Mouse (Mus musculus): ENCODE measurements at regions not wholly inside any gene's neighbourhood (a gene's known extent, or its start where the extent isn't known, plus 50 kb on each side); places are given as distances from the start of the nearest gene placed in this dataset.

DNA sequence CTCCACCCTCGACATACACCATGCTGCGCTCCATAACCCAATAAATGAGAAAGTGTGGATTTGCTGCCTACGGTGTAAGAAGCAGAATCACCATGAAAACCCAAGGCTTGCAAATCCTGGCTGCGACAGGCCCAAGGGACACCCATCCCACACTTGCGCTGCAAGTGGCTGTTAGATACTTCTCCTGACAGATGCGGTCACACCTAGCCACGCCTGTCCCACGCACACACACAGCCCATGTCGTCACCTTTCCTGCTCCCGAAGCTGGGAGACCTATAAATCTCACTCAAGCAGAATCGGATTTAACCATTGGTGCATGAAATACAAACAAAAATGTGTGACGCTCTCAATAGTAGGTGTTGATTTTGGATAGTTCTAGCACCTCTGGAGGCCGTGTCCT is 145.8 kb downstream of the Irs2 start:
- no peak for TF ChIP-seq POLR2A (IDR thresholded peaks at IDR 0.05; ENCODE audit: low read depth, low read length)
- TF ChIP-seq CTCF (IDR thresholded peaks at IDR 0.05; ENCODE audit: extremely low read depth, insufficient read depth, insufficient read length, insufficient replicate concordance) = no peak
